Mouse (Mus musculus): ENCODE results near the gene Slc22a26. TPM values are rescaled to one million over a fixed set of nuclear protein-coding genes. Genes with fewer than 3 reads are reported as not detected.
"Not testable (repeated sequence)": the region's sequence is repeated elsewhere in the genome, so short reads cannot be mapped to it uniquely, and the experiment has no call there.

The Slc22a26 gene
- polyA plus RNA-seq (2012; ENCODE audit: insufficient read depth, insufficient read length, missing spikeins), result not detected in 2 replicates

DNA sequence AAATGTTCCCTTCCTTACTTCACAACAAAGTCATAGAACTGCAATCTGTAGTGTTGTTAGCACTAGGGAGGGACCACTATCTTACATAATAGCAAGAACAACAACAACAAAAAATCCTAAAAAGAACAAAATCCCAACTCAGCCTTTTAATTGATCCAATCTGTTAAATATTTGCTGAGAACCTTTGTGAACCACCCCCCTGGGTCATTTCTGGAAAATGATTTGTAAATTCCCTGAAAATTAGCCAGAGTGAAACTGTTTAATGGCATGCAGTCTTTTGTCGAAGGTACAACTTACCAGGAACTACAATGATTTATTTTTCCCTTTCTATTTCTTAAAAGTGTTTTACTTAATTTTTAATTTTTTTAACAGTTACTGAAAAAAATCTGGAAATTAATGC lies at the start of gene Slc22a26:
TSS of gene Slc22a26 (minus strand) at position 97 of the 400 bp plus-strand sequence.
- TF ChIP-seq POLR2A (IDR thresholded peaks at IDR 0.05; ENCODE audit: borderline replicate concordance, low read depth, low read length) (no peak), CTCF (IDR thresholded peaks at IDR 0.05; ENCODE audit: low read depth, low read length) (no peak)
- H3K4me3 ChIP-seq (ENCODE audit: insufficient read depth, low read length), result no peak within 1 kb of the TSS
- no peaks in the 10 kb centered on the region for H3K4me1 ChIP-seq (ENCODE audit: control insufficient read depth, insufficient read depth, low read length)
- H3K27ac ChIP-seq (ENCODE audit: insufficient read depth, low read depth, low read length), result no peak within 1 kb of the TSS

DNA sequence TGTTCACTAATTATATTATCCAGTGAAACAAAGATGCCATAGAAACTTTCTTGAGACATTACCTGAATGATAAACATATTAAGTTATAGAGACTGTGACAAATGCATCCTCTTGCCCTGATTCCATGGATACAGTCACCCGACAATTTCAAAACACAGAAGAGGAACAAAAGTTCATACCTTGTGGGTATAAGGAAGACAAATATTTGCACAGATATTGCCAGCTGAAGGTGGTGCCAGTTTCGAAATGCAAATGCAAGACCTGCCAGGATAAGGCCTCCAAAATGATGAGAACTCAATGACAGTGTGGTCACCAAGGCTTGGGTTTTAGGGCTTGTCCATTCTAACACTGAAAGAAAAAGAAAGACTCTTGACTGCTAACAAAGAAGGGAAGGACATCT lies 27.4 kb upstream of the Slc22a26 start:
- no peak overlapping the region for H3K4me3 ChIP-seq (ENCODE audit: insufficient read depth, low read length)
- no peaks in the 10 kb centered on the region for H3K4me1 ChIP-seq (ENCODE audit: control insufficient read depth, insufficient read depth, low read length)
- TF ChIP-seq POLR2A (IDR thresholded peaks at IDR 0.05; ENCODE audit: borderline replicate concordance, low read depth, low read length), result no peak
- no peak for TF ChIP-seq CTCF (IDR thresholded peaks at IDR 0.05; ENCODE audit: low read depth, low read length)
- H3K27ac ChIP-seq (ENCODE audit: insufficient read depth, low read depth, low read length), result no peak overlapping the region

DNA sequence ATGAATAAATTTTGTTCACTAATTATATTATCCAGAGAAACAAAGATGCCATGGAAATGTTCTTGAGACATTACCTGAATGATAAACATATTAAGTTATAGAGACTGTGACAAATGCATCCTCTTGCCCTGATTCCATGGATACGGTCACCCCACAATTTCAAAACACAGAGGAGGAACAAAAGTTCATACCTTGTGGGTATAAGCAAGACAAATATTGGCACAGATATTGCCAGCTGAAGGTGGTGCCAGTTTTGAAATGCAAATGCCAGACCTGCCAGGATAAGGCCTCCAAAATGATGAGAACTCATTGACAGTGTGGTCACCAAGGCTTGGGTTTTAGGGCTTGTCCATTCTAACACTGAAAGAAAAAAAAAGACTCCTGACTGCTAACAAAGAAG lies 11.9 kb downstream of the Slc22a26 start:
- Histone ChIP-seq H3K27ac (ENCODE audit: insufficient read depth, low read depth, low read length) (no peak overlapping the region), H3K4me1 (ENCODE audit: control insufficient read depth, insufficient read depth, low read length) (no peaks in the 10 kb centered on the region), H3K4me3 (ENCODE audit: insufficient read depth, low read length) (no peak overlapping the region)
- TF ChIP-seq POLR2A (IDR thresholded peaks at IDR 0.05; ENCODE audit: borderline replicate concordance, low read depth, low read length), result no peak
- no peak for TF ChIP-seq CTCF (IDR thresholded peaks at IDR 0.05; ENCODE audit: low read depth, low read length)

DNA sequence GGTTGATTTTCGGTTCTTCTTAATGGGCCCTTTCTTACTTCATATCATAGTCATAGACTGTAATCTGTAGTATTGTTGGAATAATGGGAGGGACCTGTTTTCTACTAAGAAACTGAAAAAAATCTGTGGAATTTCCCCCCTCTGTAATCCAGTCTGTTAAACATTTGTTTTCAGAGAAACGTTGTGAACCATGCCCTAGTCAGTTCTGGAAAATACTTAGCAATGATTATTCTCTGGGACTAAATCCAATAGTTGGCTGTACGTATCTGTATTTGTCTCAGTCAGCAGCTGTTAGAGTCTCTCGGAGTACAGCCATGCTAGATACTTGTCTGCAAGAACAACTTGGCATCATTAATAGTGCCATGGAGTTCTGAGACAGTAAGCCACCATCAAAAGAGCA lies 27.2 kb downstream of the Slc22a26 start:
- Histone ChIP-seq H3K4me1 (ENCODE audit: control insufficient read depth, insufficient read depth, low read length) (no peaks in the 10 kb centered on the region), H3K27ac (ENCODE audit: insufficient read depth, low read depth, low read length) (no peak overlapping the region), H3K4me3 (ENCODE audit: insufficient read depth, low read length) (no peak overlapping the region)
- TF ChIP-seq CTCF (IDR thresholded peaks at IDR 0.05; ENCODE audit: low read depth, low read length) (no peak), POLR2A (IDR thresholded peaks at IDR 0.05; ENCODE audit: borderline replicate concordance, low read depth, low read length) (no peak)

DNA sequence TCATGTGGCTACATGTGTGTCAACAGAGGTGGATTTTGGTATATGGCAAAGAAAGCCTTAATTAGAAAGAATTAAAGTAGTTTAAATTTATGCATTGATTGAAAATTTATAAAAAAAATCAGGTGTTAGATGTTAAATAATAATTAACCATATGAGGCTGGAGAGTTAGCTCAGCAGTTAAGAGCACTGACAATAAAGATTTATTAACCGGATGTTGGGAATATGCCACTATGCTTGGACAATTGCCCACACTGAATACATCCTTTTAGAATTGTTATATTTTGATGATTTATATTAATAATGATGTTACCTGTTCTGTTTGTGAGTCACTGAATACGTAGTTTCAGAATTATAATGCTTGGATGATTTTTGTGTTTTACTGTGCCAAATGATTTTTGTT lies 36.3 kb downstream of the Slc22a26 start:
- TF ChIP-seq POLR2A (IDR thresholded peaks at IDR 0.05; ENCODE audit: borderline replicate concordance, low read depth, low read length), result no peak
- no peak for TF ChIP-seq CTCF (IDR thresholded peaks at IDR 0.05; ENCODE audit: low read depth, low read length)

DNA sequence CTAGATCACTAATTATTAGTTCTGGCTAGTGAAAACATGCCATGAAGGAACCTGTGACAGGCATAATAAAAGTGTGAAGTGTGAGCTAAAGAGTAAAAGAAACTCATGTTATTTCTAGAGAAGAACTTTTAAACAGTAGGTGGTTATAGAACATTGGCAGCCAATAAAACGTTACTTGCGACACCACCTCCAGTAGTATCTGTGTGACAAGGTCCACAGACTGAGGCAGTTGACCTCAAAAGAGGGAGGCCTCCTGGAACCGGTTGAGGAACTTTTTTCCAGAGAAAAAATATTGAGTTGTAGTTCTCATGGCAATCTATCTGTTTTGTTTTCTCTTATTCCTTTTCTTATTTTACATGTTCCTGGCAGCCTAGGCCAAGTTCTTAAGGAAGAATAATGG lies 36.9 kb downstream of the Slc22a26 start:
- Histone ChIP-seq H3K4me1 (ENCODE audit: control insufficient read depth, insufficient read depth, low read length) (no peaks in the 10 kb centered on the region), H3K27ac (ENCODE audit: insufficient read depth, low read depth, low read length) (no peak overlapping the region), H3K4me3 (ENCODE audit: insufficient read depth, low read length) (no peak overlapping the region)
- TF ChIP-seq POLR2A (IDR thresholded peaks at IDR 0.05; ENCODE audit: borderline replicate concordance, low read depth, low read length) (no peak), CTCF (IDR thresholded peaks at IDR 0.05; ENCODE audit: low read depth, low read length) (no peak)

More for the DNA sequence above, 36.3 kb downstream of the Slc22a26 start:
- Histone ChIP-seq H3K27ac (ENCODE audit: insufficient read depth, low read depth, low read length) (no peak overlapping the region), H3K4me1 (ENCODE audit: control insufficient read depth, insufficient read depth, low read length) (no peaks in the 10 kb centered on the region), H3K4me3 (ENCODE audit: insufficient read depth, low read length) (no peak overlapping the region)

DNA sequence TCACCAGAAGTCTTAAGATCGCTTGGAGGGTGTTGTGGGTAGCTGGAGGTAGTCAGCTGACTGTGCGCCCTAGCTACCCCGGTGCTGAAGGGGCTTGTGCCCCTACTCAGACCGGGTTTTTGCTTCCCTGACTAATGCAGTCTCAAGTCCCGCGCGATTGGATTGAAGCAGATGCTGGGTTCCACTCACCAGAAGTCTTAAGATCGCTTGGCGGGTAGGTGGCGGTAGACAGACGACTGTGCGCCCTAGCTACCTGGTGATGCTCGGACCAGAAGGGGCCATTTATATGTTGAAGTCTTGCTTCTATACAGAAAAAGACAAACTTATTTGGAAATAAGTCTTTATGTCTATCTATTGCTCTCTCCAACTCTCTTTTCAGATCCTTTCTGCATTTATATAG lies 49.1 kb downstream of the Slc22a26 start:
- not testable (repeated sequence) for H3K4me3 ChIP-seq (ENCODE audit: insufficient read depth, low read length); H3K27ac ChIP-seq (ENCODE audit: insufficient read depth, low read depth, low read length); H3K4me1 ChIP-seq (ENCODE audit: control insufficient read depth, insufficient read depth, low read length)

Other genes with a start within 250 kb of the Slc22a26 start
- gene Pla2g16, start 245.2 kb downstream of the Slc22a26 start, polyA plus RNA-seq (2012; ENCODE audit: insufficient read depth, insufficient read length, missing spikeins), result 5.4 and 5.7 TPM in 2 replicates
- not detected in 2 replicates for gene Lgals12, start 195.5 kb downstream of the Slc22a26 start, polyA plus RNA-seq (2012; ENCODE audit: insufficient read depth, insufficient read length, missing spikeins)
- gene Hrasls5, start 190.1 kb downstream of the Slc22a26 start, polyA plus RNA-seq (2012; ENCODE audit: insufficient read depth, insufficient read length, missing spikeins), result not detected in 2 replicates
- gene Slc22a19, start 91.4 kb downstream of the Slc22a26 start, polyA plus RNA-seq (2012; ENCODE audit: insufficient read depth, insufficient read length, missing spikeins), result not detected in 2 replicates
- not detected in 2 replicates for gene Slc22a27, start 163.4 kb upstream of the Slc22a26 start, polyA plus RNA-seq (2012; ENCODE audit: insufficient read depth, insufficient read length, missing spikeins)

Data from bone marrow macrophage, adult 2 months (primary cell).